Mouse (Mus musculus) neural tube, embryonic 11.5 days (tissue): ENCODE results near the gene Adgrf1. TPM values are rescaled to one million over a fixed set of nuclear protein-coding genes. Genes with fewer than 3 reads are reported as not detected.

Experiments
- ATAC-seq: fragments of 200-750 bp; cut with Nextera tagmentation; 2 replicates; pipeline ENCODE4 v1.8.0; 2017; ENCODE audit warnings: moderate number of reproducible peaks, mild to moderate bottlenecking, moderate TSS enrichment, moderate library complexity; ENCODE audit not compliant: insufficient read depth, low FRiP score, low TSS enrichment
- DNase-seq: peaks from one replicate; pipeline ENCODE4 v3.0.0-alpha.2; 2015; ENCODE audit warnings: low spot score
- H3K27ac ChIP-seq: fragments of 300-500 bp; sonication (generic); 2 replicates; pipeline ENCODE4 v1.5.1; 2014; ENCODE audit warnings: low read depth, mild to moderate bottlenecking, low read length
- H3K27me3 ChIP-seq: fragments of 300-500 bp; sonication (generic); 2 replicates; pipeline ENCODE4 v1.6.1; 2014; ENCODE audit warnings: mild to moderate bottlenecking, low read length, mixed read lengths; ENCODE audit not compliant: control insufficient read depth, insufficient read depth
- H3K36me3 ChIP-seq: fragments of 300-500 bp; sonication (generic); 2 replicates; pipeline ENCODE4 v1.6.1; 2014; ENCODE audit warnings: mild to moderate bottlenecking, low read length, moderate library complexity, mixed read lengths; ENCODE audit not compliant: control insufficient read depth, insufficient read depth
- H3K4me1 ChIP-seq: fragments of 300-500 bp; sonication (generic); 2 replicates; pipeline ENCODE4 v1.6.1; 2014; ENCODE audit warnings: low read length, mixed read lengths; ENCODE audit not compliant: control insufficient read depth, insufficient read depth
- H3K4me2 ChIP-seq: fragments of 300-500 bp; sonication (generic); 2 replicates; pipeline ENCODE4 v1.6.1; 2014; ENCODE audit warnings: low read depth, mild to moderate bottlenecking, moderate library complexity
- H3K4me3 ChIP-seq: fragments of 300-500 bp; sonication (generic); 2 replicates; pipeline ENCODE4 v1.5.1; 2014; ENCODE audit warnings: low read depth, low read length
- H3K9ac ChIP-seq: fragments of 300-500 bp; sonication (generic); 2 replicates; pipeline ENCODE4 v1.6.1; 2014; ENCODE audit warnings: mild to moderate bottlenecking, low read length
- H3K9me3 ChIP-seq: fragments of 300-500 bp; sonication (generic); 2 replicates; pipeline ENCODE4 v1.6.1; 2016; ENCODE audit warnings: low read length; ENCODE audit not compliant: control insufficient read depth
- WGBS: fragments of 180-500 bp; shearing (Covaris S2); extraction: QIAGEN DNeasy Blood & Tissue Kit; methylation state at CpG from one replicate; pipeline ENCODE4 v1.1.7; 2014; 5-methylcytosine and 5-hydroxymethylcytosine counted together
- polyA plus RNA-seq: library from polyadenylated mRNA; unstranded; fragments of >200 nt; fragmentation: Nextera tagmentation; extraction: Ambion mirVana; gene quantifications from 2 replicates; pipeline ENCODE4 v1.2.1, GENCODE M21; 2014

Adgrf1 gene
- polyA plus RNA-seq, 1 experiment from 2014 or later = not detected

DNA sequence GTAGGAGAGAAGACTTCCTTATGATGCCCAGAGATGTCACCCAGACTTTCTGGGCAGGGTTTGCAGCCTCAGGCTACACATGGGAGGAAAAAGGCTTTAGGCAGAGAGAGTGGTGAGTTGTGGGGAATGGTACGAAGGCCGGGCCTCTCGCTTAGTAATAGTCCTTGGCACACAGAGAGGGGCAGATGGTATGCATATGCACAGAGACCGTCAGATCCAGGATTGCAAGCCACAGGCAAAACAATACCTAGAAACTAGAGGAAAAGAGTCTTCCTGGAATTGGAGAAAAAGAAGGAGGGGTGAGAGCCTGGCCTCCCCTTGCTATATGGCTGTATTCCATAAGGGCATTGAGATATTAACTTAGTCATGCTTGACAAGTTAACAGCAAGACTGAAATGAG, 12.2 kb downstream of the Adgrf1 start:
- WGBS = 86% methylated on average over 4 of the region's 4 CpGs
- H3K27ac ChIP-seq = no peak overlapping the region
- no peak overlapping the region for H3K9ac ChIP-seq
- no peaks in the 10 kb centered on the region for H3K4me1 ChIP-seq
- no peak overlapping the region for H3K4me3 ChIP-seq
- H3K27me3 ChIP-seq = no peaks in the 10 kb centered on the region
- H3K4me2 ChIP-seq = no peak overlapping the region
- ATAC-seq (no peak), DNase-seq (no peak)
- no peaks in the 10 kb centered on the region for H3K9me3 ChIP-seq
- H3K36me3 ChIP-seq = no peaks in the 10 kb centered on the region

DNA sequence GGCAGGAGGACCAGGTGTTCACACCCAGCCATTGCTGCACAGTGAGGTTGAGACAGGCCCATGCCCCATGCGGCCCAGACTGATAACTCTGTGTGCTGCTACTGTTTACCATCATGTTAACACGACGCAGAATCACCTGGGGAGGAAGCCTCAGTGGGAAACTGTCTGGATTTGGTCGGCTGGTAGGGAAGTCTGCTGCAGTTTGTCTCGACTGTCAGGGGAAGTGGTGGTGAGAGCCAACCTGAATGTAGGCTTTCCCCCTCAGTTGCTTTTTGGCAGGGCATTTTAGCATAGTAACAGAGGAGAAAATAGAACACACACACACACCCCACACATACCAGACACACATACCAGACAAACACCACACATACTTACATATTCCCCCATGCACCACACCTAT, 12.7 kb downstream of the Adgrf1 start:
- no peak overlapping the region for H3K27ac ChIP-seq

GRCm38 (mm10) chr17:43299515-43299914, 29.4 kb downstream of the Adgrf1 start:
- no peak overlapping the region for H3K9ac ChIP-seq
- no peak for DNase-seq
- H3K4me2 ChIP-seq = no peak overlapping the region

More for the DNA sequence above, 12.7 kb downstream of the Adgrf1 start:
- no peak overlapping the region for H3K4me3 ChIP-seq
- ATAC-seq = no peak
- no peak for DNase-seq
- H3K4me2 ChIP-seq = no peak overlapping the region
- H3K9ac ChIP-seq = no peak overlapping the region
- H3K9me3 ChIP-seq = no peaks in the 10 kb centered on the region
- no peaks in the 10 kb centered on the region for H3K4me1 ChIP-seq
- H3K36me3 ChIP-seq = no peaks in the 10 kb centered on the region
- 67% methylated on average over 5 of the region's 5 CpGs for WGBS
- no peaks in the 10 kb centered on the region for H3K27me3 ChIP-seq

GRCm38 (mm10) chr17:43325986-43326671, 56.0 kb downstream of the Adgrf1 start:
- no peaks in the 10 kb centered on the region for H3K36me3 ChIP-seq
- H3K4me3 ChIP-seq = no peak overlapping the region
- H3K4me2 ChIP-seq = peak overlapping the region; percentile 56; the same call in 1 of the 2 replicates
- H3K27ac ChIP-seq = no peak overlapping the region
- no peaks in the 10 kb centered on the region for H3K4me1 ChIP-seq
- H3K9ac ChIP-seq = no peak overlapping the region
- DNase-seq = no peak
- no peaks in the 10 kb centered on the region for H3K27me3 ChIP-seq
- 52% methylated on average over 7 of the region's 7 CpGs for WGBS
- peak; percentile 35; the same call in 1 of the 2 replicates for ATAC-seq
- no peaks in the 10 kb centered on the region for H3K9me3 ChIP-seq

More at GRCm38 (mm10) chr17:43299515-43299914, 29.4 kb downstream of the Adgrf1 start:
- no peak for ATAC-seq
- Histone ChIP-seq H3K4me3 (no peak overlapping the region), H3K9me3 (no peaks in the 10 kb centered on the region), H3K4me1 (no peaks in the 10 kb centered on the region), H3K36me3 (no peaks in the 10 kb centered on the region), H3K27me3 (no peaks in the 10 kb centered on the region), H3K27ac (no peak overlapping the region)
- 95% methylated on average over 7 of the region's 7 CpGs for WGBS

GRCm38 (mm10) chr17:43326726-43327700, 56.9 kb downstream of the Adgrf1 start:
- Histone ChIP-seq H3K9ac (peak overlapping the region; percentile 71), H3K4me3 (peak overlapping the region; percentile 29), H3K4me1 (no peaks in the 10 kb centered on the region), H3K9me3 (no peaks in the 10 kb centered on the region), H3K27ac (peak overlapping the region; percentile 58), H3K4me2 (peak overlapping the region; percentile 56), H3K36me3 (no peaks in the 10 kb centered on the region), H3K27me3 (no peaks in the 10 kb centered on the region)
- 14% methylated on average over 29 of the region's 29 CpGs for WGBS
- DNase-seq = peak; percentile 82
- peak; percentile 91 for ATAC-seq

GRCm38 (mm10) chr17:43327810-43328209, 57.7 kb downstream of the Adgrf1 start:
- no peaks in the 10 kb centered on the region for H3K27me3 ChIP-seq
- H3K36me3 ChIP-seq = no peaks in the 10 kb centered on the region
- no peak for DNase-seq
- no peak overlapping the region for H3K4me2 ChIP-seq
- 0 out of 2 replicates have a peak, but pooled peaks cover 3% of the 10 kb centered on the region for H3K4me1 ChIP-seq
- WGBS = 73% methylated on average over 6 of the region's 6 CpGs
- no peak overlapping the region for H3K9ac ChIP-seq
- no peak overlapping the region for H3K27ac ChIP-seq
- H3K9me3 ChIP-seq = no peaks in the 10 kb centered on the region
- no peak for ATAC-seq
- H3K4me3 ChIP-seq = no peak overlapping the region

DNA sequence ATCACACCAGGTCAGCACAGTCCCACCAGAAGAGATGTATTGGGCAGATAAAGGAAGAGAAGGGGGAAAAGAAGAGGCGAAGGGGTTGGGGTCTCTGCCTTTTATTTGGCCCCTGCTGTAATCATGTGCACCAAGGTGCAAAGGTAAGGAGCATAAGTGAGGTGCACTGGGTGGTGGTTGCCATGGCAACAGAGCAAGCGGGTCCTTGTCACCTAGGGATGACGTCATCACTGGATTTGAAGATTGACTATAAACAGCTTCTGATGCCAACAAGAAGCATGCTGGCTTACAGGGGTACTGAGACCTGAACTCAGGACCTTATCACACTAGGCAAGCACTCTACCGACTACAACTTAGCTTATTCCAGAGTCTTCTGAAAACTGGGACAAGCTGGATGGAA, 59.1 kb downstream of the Adgrf1 start:
- Histone ChIP-seq H3K4me1 (0 out of 2 replicates have a peak, but pooled peaks cover 3% of the 10 kb centered on the region), H3K9me3 (no peaks in the 10 kb centered on the region), H3K27me3 (no peaks in the 10 kb centered on the region), H3K36me3 (no peaks in the 10 kb centered on the region), H3K27ac (no peak overlapping the region), H3K4me3 (no peak overlapping the region), H3K4me2 (no peak overlapping the region), H3K9ac (no peak overlapping the region)
- ATAC-seq (no peak), DNase-seq (no peak)
- WGBS = 90% methylated on average over 4 of the region's 4 CpGs

- ATAC-seq = no peak
- Histone ChIP-seq H3K4me1 (0 out of 2 replicates have a peak, but pooled peaks cover 3% of the 10 kb centered on the region), H3K36me3 (no peaks in the 10 kb centered on the region), H3K4me2 (no peak overlapping the region), H3K9me3 (no peaks in the 10 kb centered on the region), H3K27me3 (no peaks in the 10 kb centered on the region), H3K27ac (no peak overlapping the region), H3K9ac (no peak overlapping the region), H3K4me3 (no peak overlapping the region)
- DNase-seq = no peak
- 83% methylated on average over 7 of the region's 7 CpGs for WGBS
Measured at GRCm38 (mm10) chr17:43329761-43330183, 59.6 kb downstream of the Adgrf1 start.
